Mouse (Mus musculus) stomach, embryonic 14.5 days (tissue): Measurements from ENCODE around the gene Coq7. TPM values are rescaled to one million over a fixed set of nuclear protein-coding genes. Genes with fewer than 3 reads are reported as not detected.

ENCODE experiments used
- ATAC-seq: fragments of 200-750 bp; cut with Nextera tagmentation; 2 replicates; pipeline ENCODE4 v1.8.0; 2017; ENCODE audit warnings: low read depth, moderate TSS enrichment; ENCODE audit not compliant: insufficient number of reproducible peaks, insufficient read depth, low FRiP score
- H3K27ac ChIP-seq: fragments of 300-500 bp; sonication (generic); 2 replicates; pipeline ENCODE4 v1.5.1; 2014; ENCODE audit warnings: mild to moderate bottlenecking, low read length, moderate library complexity, mixed read lengths
- H3K27me3 ChIP-seq: fragments of 300-500 bp; sonication (generic); 2 replicates; pipeline ENCODE4 v1.6.1; 2014; ENCODE audit warnings: low read length, control low read depth, mixed read lengths; ENCODE audit not compliant: control insufficient read depth, insufficient read depth
- H3K36me3 ChIP-seq: fragments of 300-500 bp; sonication (generic); 2 replicates; pipeline ENCODE4 v1.6.1; 2014; ENCODE audit warnings: mild to moderate bottlenecking, control low read depth, low read length, moderate library complexity, mixed read lengths; ENCODE audit not compliant: control insufficient read depth, insufficient read depth
- H3K4me1 ChIP-seq: fragments of 300-500 bp; sonication (generic); 2 replicates; pipeline ENCODE4 v1.6.1; 2014; ENCODE audit warnings: low read length, control low read depth, mixed read lengths; ENCODE audit not compliant: control insufficient read depth, insufficient read depth
- H3K4me2 ChIP-seq: fragments of 300-500 bp; sonication (generic); replicated peaks from 2 replicates; pipeline ENCODE4 v1.6.1; 2014; ENCODE audit warnings: low read depth, low read length, control low read depth
- H3K4me3 ChIP-seq: fragments of 300-500 bp; sonication (generic); 2 replicates; pipeline ENCODE4 v1.5.1; 2014; ENCODE audit warnings: low read depth, low read length, control low read depth
- H3K9ac ChIP-seq: fragments of 300-500 bp; sonication (generic); replicated peaks from 2 replicates; pipeline ENCODE4 v1.6.1; 2014; ENCODE audit warnings: low read depth, mild to moderate bottlenecking, control low read depth, low read length, moderate library complexity, mixed read lengths
- H3K9me3 ChIP-seq: fragments of 300-500 bp; sonication (generic); 2 replicates; pipeline ENCODE4 v1.6.1; 2016; ENCODE audit warnings: low read depth, low read length, control low read depth; ENCODE audit not compliant: control insufficient read depth
- WGBS: fragments of 180-500 bp; shearing (Covaris S2); extraction: QIAGEN DNeasy Blood & Tissue Kit; methylation state at CpG from one replicate; pipeline ENCODE4 v1.1.7; 2014; 5-methylcytosine and 5-hydroxymethylcytosine counted together
- polyA plus RNA-seq: library from polyadenylated mRNA; unstranded; fragments of >200 nt; fragmentation: Nextera tagmentation; extraction: Ambion mirVana; gene quantifications from 2 replicates; pipeline ENCODE4 v1.2.1, GENCODE M21; 2014

Gene Coq7
- polyA plus RNA-seq, 1 experiment from 2014 or later, result 126 TPM

DNA sequence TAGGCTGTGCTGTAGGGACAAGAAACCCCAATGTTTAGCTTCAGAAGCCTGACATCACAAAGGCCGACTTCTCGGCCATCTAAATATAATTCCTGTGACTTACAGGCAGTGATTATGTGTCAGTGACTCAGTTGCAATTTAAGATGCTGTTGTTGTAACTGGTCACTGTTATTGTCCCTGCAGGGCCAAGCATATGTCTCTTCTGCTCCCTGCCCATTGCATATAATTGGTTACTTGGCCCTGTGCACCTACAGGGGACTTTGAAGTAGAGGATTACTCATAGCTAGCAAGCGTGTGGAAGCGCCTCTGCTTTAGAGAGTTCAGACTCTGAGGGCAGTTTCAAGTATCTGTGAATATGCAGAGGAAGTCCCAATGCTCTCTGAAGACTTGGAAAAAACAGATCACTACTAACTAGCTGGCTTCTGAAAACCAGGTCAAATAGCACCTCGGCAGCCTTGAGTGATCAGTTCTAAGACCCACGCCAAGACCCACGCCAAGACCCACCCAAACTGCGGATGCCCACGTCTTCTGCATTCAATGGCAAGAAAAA lies 52.9 kb downstream of the Coq7 start:
- Histone ChIP-seq H3K27me3 (no peaks in the 10 kb centered on the region), H3K27ac (no peak overlapping the region), H3K4me1 (peaks cover 9% of the 10 kb centered on the region; the same call in 1 of the 2 replicates), H3K4me3 (no peak overlapping the region), H3K9ac (no peak overlapping the region), H3K36me3 (no peaks in the 10 kb centered on the region), H3K9me3 (no peaks in the 10 kb centered on the region), H3K4me2 (no peak overlapping the region)
- no peak for ATAC-seq
- WGBS, result 87% methylated on average over 9 of the region's 9 CpGs

GRCm38 (mm10) chr7:118478835-118479312 lies 54.3 kb downstream of the Coq7 start:
- Histone ChIP-seq H3K27ac (peak overlapping the region; percentile 48; the same call in 1 of the 2 replicates), H3K4me2 (0 out of 2 replicates have a peak overlapping the region, but pooled peaks have one; percentile 3), H3K4me3 (no peak overlapping the region), H3K36me3 (no peaks in the 10 kb centered on the region), H3K9ac (no peak overlapping the region), H3K27me3 (no peaks in the 10 kb centered on the region), H3K4me1 (peaks cover 9% of the 10 kb centered on the region; the same call in 1 of the 2 replicates), H3K9me3 (peaks cover 4% of the 10 kb centered on the region; the same call in 1 of the 2 replicates)
- 35% methylated on average over 3 of the region's 3 CpGs for whole genome bisulfite sequencing
- ATAC-seq, result peak; percentile 21; the same call in 1 of the 2 replicates

- no peak overlapping the region for H3K4me2 ChIP-seq
- ATAC-seq, result no peak
- no peak overlapping the region for H3K4me3 ChIP-seq
- H3K27me3 ChIP-seq, result no peaks in the 10 kb centered on the region
- no peaks in the 10 kb centered on the region for H3K36me3 ChIP-seq
- 65% methylated on average over 5 of the region's 5 CpGs for WGBS
- peaks cover 9% of the 10 kb centered on the region; the same call in 1 of the 2 replicates for H3K4me1 ChIP-seq
- no peak overlapping the region for H3K27ac ChIP-seq
- no peak overlapping the region for H3K9ac ChIP-seq
- H3K9me3 ChIP-seq, result peaks cover 4% of the 10 kb centered on the region; the same call in 1 of the 2 replicates
Observed at GRCm38 (mm10) chr7:118476428-118476827, 56.7 kb downstream of the Coq7 start.

GRCm38 (mm10) chr7:118475008-118475705 lies 58.0 kb downstream of the Coq7 start:
- H3K27me3 ChIP-seq, result no peaks in the 10 kb centered on the region
- WGBS, result 89% methylated on average over 7 of the region's 7 CpGs
- no peak overlapping the region for H3K4me3 ChIP-seq
- H3K4me1 ChIP-seq, result peaks cover 12% of the 10 kb centered on the region; the same call in 1 of the 2 replicates
- H3K27ac ChIP-seq, result no peak overlapping the region
- H3K36me3 ChIP-seq, result no peaks in the 10 kb centered on the region
- H3K4me2 ChIP-seq, result no peak overlapping the region
- H3K9ac ChIP-seq, result no peak overlapping the region
- peaks cover 4% of the 10 kb centered on the region; the same call in 1 of the 2 replicates for H3K9me3 ChIP-seq
- no peak for ATAC-seq

DNA sequence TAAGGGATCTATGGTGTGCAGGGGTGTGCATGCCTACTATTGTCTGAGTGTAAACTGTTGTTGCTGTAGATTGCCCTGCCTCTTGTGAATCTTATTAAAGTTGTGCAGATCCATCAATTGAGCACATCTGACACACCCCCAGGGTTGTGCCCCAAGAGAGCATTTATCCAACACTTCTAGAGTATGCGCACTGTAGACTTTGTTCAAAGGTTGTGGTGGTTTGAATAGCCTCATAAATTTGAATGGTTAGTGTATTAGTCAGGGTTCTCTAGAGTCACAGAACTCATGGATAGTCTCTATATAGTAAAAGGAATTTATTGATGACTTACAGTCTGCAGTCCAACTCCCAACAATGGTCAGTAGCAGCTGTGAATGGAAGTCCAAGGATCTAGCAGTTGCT lies 60.3 kb downstream of the Coq7 start:
- Histone ChIP-seq H3K9me3 (peaks cover 4% of the 10 kb centered on the region; the same call in 1 of the 2 replicates), H3K9ac (no peak overlapping the region), H3K4me1 (0 out of 2 replicates have a peak, but pooled peaks cover 3% of the 10 kb centered on the region), H3K36me3 (no peaks in the 10 kb centered on the region), H3K4me3 (no peak overlapping the region), H3K27me3 (no peaks in the 10 kb centered on the region), H3K27ac (no peak overlapping the region), H3K4me2 (no peak overlapping the region)
- 81% methylated on average over 1 of the region's 1 CpGs for WGBS
- ATAC-seq, result no peak

GRCm38 (mm10) chr7:118468060-118468459 lies 65.1 kb downstream of the Coq7 start:
- H3K36me3 ChIP-seq, result no peaks in the 10 kb centered on the region

GRCm38 (mm10) chr7:118464432-118464831 lies 68.7 kb downstream of the Coq7 start:
- Histone ChIP-seq H3K27ac (no peak overlapping the region), H3K4me1 (peaks cover 19% of the 10 kb centered on the region; the same call in 1 of the 2 replicates), H3K9ac (no peak overlapping the region), H3K36me3 (no peaks in the 10 kb centered on the region), H3K27me3 (no peaks in the 10 kb centered on the region), H3K9me3 (no peaks in the 10 kb centered on the region), H3K4me2 (no peak overlapping the region), H3K4me3 (no peak overlapping the region)
- ATAC-seq, result no peak
- 20% methylated on average over 4 of the region's 4 CpGs for WGBS

More at GRCm38 (mm10) chr7:118468060-118468459, 65.1 kb downstream of the Coq7 start:
- no peak overlapping the region for H3K9ac ChIP-seq
- no peaks in the 10 kb centered on the region for H3K27me3 ChIP-seq
- no peak overlapping the region for H3K4me3 ChIP-seq
- H3K4me2 ChIP-seq, result no peak overlapping the region
- no peaks in the 10 kb centered on the region for H3K9me3 ChIP-seq
- 89% methylated on average over 3 of the region's 3 CpGs for WGBS
- H3K27ac ChIP-seq, result no peak overlapping the region
- no peak for ATAC-seq
- 0 out of 2 replicates have a peak, but pooled peaks cover 6% of the 10 kb centered on the region for H3K4me1 ChIP-seq

DNA sequence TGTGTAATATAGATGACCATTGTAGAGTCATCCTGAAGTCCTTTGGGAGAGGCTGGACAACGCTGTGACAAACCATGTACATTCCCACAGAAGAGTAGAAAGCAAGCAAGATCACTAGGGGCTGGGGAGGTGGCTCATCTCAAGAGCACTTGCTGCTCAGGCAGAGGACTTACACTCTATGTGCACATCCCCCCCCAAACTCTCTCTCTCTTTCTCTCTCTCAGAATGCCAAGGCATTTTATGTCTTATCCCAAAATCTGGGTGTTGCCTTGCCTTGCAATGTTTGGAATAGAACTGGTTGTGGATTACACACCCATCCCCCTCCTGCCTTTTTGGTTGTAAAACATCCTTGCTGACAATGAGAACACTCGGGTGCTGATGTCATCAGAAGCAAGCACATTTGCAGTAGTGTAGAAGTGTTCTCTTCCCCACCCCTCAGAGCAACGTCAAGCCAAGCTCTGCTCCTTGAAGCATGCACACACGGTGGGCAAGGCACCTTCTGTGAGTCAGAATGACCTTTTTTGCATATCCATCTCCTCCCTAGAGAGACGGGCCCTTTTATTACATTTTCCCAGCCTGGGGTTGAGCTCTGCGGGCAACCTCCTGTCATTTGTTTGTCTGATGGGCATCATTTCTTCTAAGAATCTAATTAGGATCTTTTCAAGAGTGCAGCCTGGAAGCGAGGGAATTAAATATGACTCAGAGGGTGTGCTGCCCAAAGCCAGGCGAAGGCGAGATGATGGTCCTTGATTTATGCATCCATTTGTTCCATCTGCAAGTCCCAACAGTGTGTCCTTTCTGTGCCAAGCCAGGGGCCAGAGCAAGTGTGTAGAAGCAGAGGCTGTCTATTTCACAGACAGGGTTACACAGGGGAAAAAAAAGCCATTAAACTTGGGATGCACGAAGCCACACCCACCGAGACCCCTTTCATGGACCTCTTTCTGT lies 70.1 kb downstream of the Coq7 start:
- Histone ChIP-seq H3K9ac (no peak overlapping the region), H3K4me1 (peaks cover 19% of the 10 kb centered on the region; the same call in 1 of the 2 replicates), H3K4me2 (no peak overlapping the region), H3K27me3 (no peaks in the 10 kb centered on the region), H3K27ac (no peak overlapping the region), H3K4me3 (no peak overlapping the region), H3K36me3 (no peaks in the 10 kb centered on the region), H3K9me3 (no peaks in the 10 kb centered on the region)
- WGBS, result 49% methylated on average over 11 of the region's 11 CpGs
- ATAC-seq, result peak; percentile 30; the same call in 1 of the 2 replicates
